Mouse (Mus musculus) myocyte (in vitro differentiated cells): ENCODE results near the gene Smpdl3b. TPM values are rescaled to one million over a fixed set of nuclear protein-coding genes. Genes with fewer than 3 reads are reported as not detected.
"Not testable (repeated sequence)": the region's sequence is repeated elsewhere in the genome, so short reads cannot be mapped to it uniquely, and the experiment has no call there.

ENCODE experiments used
- H3K27me3 ChIP-seq: one replicate; pipeline ENCODE4 v1.6.1; 2011; ENCODE audit not compliant: control insufficient read depth, insufficient read depth, insufficient read length
- H3K36me3 ChIP-seq: one replicate; pipeline ENCODE4 v1.6.1; 2011; ENCODE audit not compliant: control insufficient read depth, insufficient read depth
- H3K4me2 ChIP-seq: one replicate; pipeline ENCODE4 v1.6.1; 2011; ENCODE audit warnings: low read depth, control low read depth
- H3K4me3 ChIP-seq: one replicate; pipeline ENCODE4 v1.5.1; 2011; ENCODE audit warnings: mild to moderate bottlenecking, control low read depth, moderate library complexity
- H3K79me2 ChIP-seq: one replicate; pipeline ENCODE4 v1.6.1; 2011; ENCODE audit not compliant: control insufficient read depth, insufficient read depth
- H3ac ChIP-seq: one replicate; pipeline ENCODE4 v1.6.1; 2011; ENCODE audit not compliant: control insufficient read depth, insufficient read length
- CEBPB ChIP-seq: IDR thresholded peaks from 2 replicates; pipeline ENCODE4 v1.6.1; 2011; ENCODE audit warnings: mild to moderate bottlenecking, moderate library complexity; ENCODE audit not compliant: poor library complexity, insufficient read depth, severe bottlenecking
- E2F4 ChIP-seq: IDR thresholded peaks from one replicate; pipeline ENCODE4 v1.6.1; 2011; ENCODE audit warnings: mild to moderate bottlenecking, control low read depth, moderate library complexity; ENCODE audit not compliant: insufficient read depth
- MAX ChIP-seq: IDR thresholded peaks from one replicate; pipeline ENCODE4 v1.6.1; 2011; ENCODE audit warnings: low read depth, mild to moderate bottlenecking, control low read depth
- MYOD1 ChIP-seq, 3 experiments: IDR thresholded peaks; one replicate each; pipeline ENCODE4 v1.6.1; 2011; ENCODE audit warnings: control low read depth in 2 of 3, low read depth in 2 of 3, mild to moderate bottlenecking in 2 of 3, moderate library complexity in 1 of 3; ENCODE audit not compliant: insufficient read length in 2 of 3, control insufficient read depth in 1 of 3
- MYOG ChIP-seq, 3 experiments: IDR thresholded peaks; one replicate each; pipeline ENCODE4 v1.6.1; 2011; ENCODE audit warnings: control low read depth in 2 of 3, low read depth in 2 of 3, mild to moderate bottlenecking in 2 of 3; ENCODE audit not compliant: insufficient read length in 2 of 3, control insufficient read depth in 1 of 3, insufficient read depth in 1 of 3
- POLR2A ChIP-seq: IDR thresholded peaks from one replicate; pipeline ENCODE4 v1.6.1; 2011; ENCODE audit warnings: low read depth, mild to moderate bottlenecking, control low read depth, moderate library complexity; ENCODE audit not compliant: insufficient read length
- POLR2AphosphoS2 ChIP-seq: IDR thresholded peaks from one replicate; pipeline ENCODE4 v1.6.1; 2011; ENCODE audit warnings: low read depth, control low read depth; ENCODE audit not compliant: insufficient read length
- REST ChIP-seq: IDR thresholded peaks from one replicate; pipeline ENCODE4 v1.6.1; 2011; ENCODE audit warnings: mild to moderate bottlenecking, control low read depth, moderate library complexity; ENCODE audit not compliant: insufficient read depth, insufficient read length
- SRF ChIP-seq: IDR thresholded peaks from one replicate; pipeline ENCODE4 v1.6.1; 2011; ENCODE audit warnings: low read depth; ENCODE audit not compliant: control insufficient read depth, insufficient read length
- TCF12 ChIP-seq: IDR thresholded peaks from one replicate; pipeline ENCODE4 v1.6.1; 2011; ENCODE audit warnings: mild to moderate bottlenecking, control low read depth; ENCODE audit not compliant: poor library complexity, insufficient read depth, severe bottlenecking
- TCF3 ChIP-seq: IDR thresholded peaks from one replicate; pipeline ENCODE4 v1.6.1; 2011; ENCODE audit warnings: low read depth, control low read depth; ENCODE audit not compliant: insufficient read length
- USF1 ChIP-seq: IDR thresholded peaks from one replicate; pipeline ENCODE4 v1.6.1; 2011; ENCODE audit warnings: low read depth, mild to moderate bottlenecking, control low read depth, moderate library complexity
- polyA plus RNA-seq: library from polyadenylated mRNA; unstranded; fragments of >200 nt; fragmentation: generic; extraction: Trizol; gene quantifications from one replicate; pipeline ENCODE4 v1.2.1, GENCODE M21; 2012; ENCODE audit warnings: missing spikeins

Smpdl3b gene
- polyA plus RNA-seq, 1 experiment = 18.0 TPM

GRCm38 (mm10) chr4:132778562-132779201, 21.6 kb upstream of the Smpdl3b start:
- no peak overlapping the region for H3K4me3 ChIP-seq
- H3K36me3 ChIP-seq = peaks cover 23% of the 10 kb centered on the region
- no peaks in the 10 kb centered on the region for H3K79me2 ChIP-seq
- H3K27me3 ChIP-seq = no peaks in the 10 kb centered on the region
- no peak for TF ChIP-seq TCF3
- TF ChIP-seq USF1 = no peak
- no peak for TF ChIP-seq MAX
- H3K4me2 ChIP-seq = no peak overlapping the region
- no peak overlapping the region for H3ac ChIP-seq

- peaks cover 34% of the 10 kb centered on the region for H3K36me3 ChIP-seq
- no peaks in the 10 kb centered on the region for H3K27me3 ChIP-seq
- no peak overlapping the region for H3K4me3 ChIP-seq
- TF ChIP-seq POLR2AphosphoS2 = no peak
- TF ChIP-seq MAX = no peak
- no peak for TF ChIP-seq CEBPB
- no peak for TF ChIP-seq MYOD1 (IDR thresholded peaks at IDR 0.05; ENCODE audit: control insufficient read depth in 1 of 3, insufficient read length in 2 of 3, low read depth in 2 of 3)
- no peak for TF ChIP-seq TCF3
- no peak overlapping the region for H3K4me2 ChIP-seq
- no peak overlapping the region for H3ac ChIP-seq
- no peaks in the 10 kb centered on the region for H3K79me2 ChIP-seq
Measured at GRCm38 (mm10) chr4:132776764-132777163, 19.7 kb upstream of the Smpdl3b start.

- Histone ChIP-seq H3K4me3 (no peak overlapping the region), H3K79me2 (no peaks in the 10 kb centered on the region), H3K27me3 (no peaks in the 10 kb centered on the region), H3ac (no peak overlapping the region), H3K4me2 (no peak overlapping the region), H3K36me3 (peaks cover 34% of the 10 kb centered on the region)
- TF ChIP-seq CEBPB (no peak), MYOG (IDR thresholded peaks at IDR 0.05; ENCODE audit: control insufficient read depth in 1 of 3, insufficient read depth in 1 of 3, insufficient read length in 2 of 3, low read depth in 2 of 3) (no peak), MYOD1 (IDR thresholded peaks at IDR 0.05; ENCODE audit: control insufficient read depth in 1 of 3, insufficient read length in 2 of 3, low read depth in 2 of 3) (no peak), POLR2A (no peak), USF1 (no peak), E2F4 (no peak), REST (no peak), POLR2AphosphoS2 (no peak), TCF12 (no peak), TCF3 (no peak), MAX (no peak), SRF (no peak)
Measured at GRCm38 (mm10) chr4:132774905-132775304, 17.9 kb upstream of the Smpdl3b start.

GRCm38 (mm10) chr4:132771776-132772175, 14.7 kb upstream of the Smpdl3b start:
- Histone ChIP-seq H3ac (no peak overlapping the region), H3K4me2 (no peak overlapping the region), H3K27me3 (no peaks in the 10 kb centered on the region), H3K4me3 (no peak overlapping the region), H3K36me3 (peaks cover 25% of the 10 kb centered on the region), H3K79me2 (peaks cover 14% of the 10 kb centered on the region)
- TF ChIP-seq E2F4 (no peak), TCF3 (no peak), POLR2A (no peak), TCF12 (no peak), MAX (no peak), MYOD1 (IDR thresholded peaks at IDR 0.05; ENCODE audit: control insufficient read depth in 1 of 3, insufficient read length in 2 of 3, low read depth in 2 of 3) (no peak), MYOG (IDR thresholded peaks at IDR 0.05; ENCODE audit: control insufficient read depth in 1 of 3, insufficient read depth in 1 of 3, insufficient read length in 2 of 3, low read depth in 2 of 3) (no peak), POLR2AphosphoS2 (no peak)

- Histone ChIP-seq H3ac (peak within 1 kb of the TSS; percentile 15), H3K27me3 (no peaks in the 10 kb centered on the region), H3K4me2 (peak within 1 kb of the TSS; percentile 95), H3K79me2 (peaks cover 14% of the 10 kb centered on the region), H3K36me3 (peaks cover 10% of the 10 kb centered on the region), H3K4me3 (peak within 1 kb of the TSS; percentile 55)
- no peak for TF ChIP-seq CEBPB
- no peak for TF ChIP-seq MYOG (IDR thresholded peaks at IDR 0.05; ENCODE audit: control insufficient read depth in 1 of 3, insufficient read depth in 1 of 3, insufficient read length in 2 of 3, low read depth in 2 of 3)
- no peak for TF ChIP-seq USF1
- peak; percentile 92 for TF ChIP-seq E2F4
- TF ChIP-seq TCF3 = no peak
- TF ChIP-seq POLR2A = peak; percentile 42
- no peak for TF ChIP-seq REST
- no peak for TF ChIP-seq MAX
- TF ChIP-seq SRF = no peak
Measured at GRCm38 (mm10) chr4:132767914-132768876, 11.1 kb upstream of the Smpdl3b start, which contains the start of gene Rpa2. Gene Rpa2 (plus strand): TSS chr4:132768332.

- H3K79me2 ChIP-seq, H3ac ChIP-seq, H3K4me2 ChIP-seq, H3K27me3 ChIP-seq, H3K4me3 ChIP-seq, H3K36me3 ChIP-seq: not testable (repeated sequence)
Measured at GRCm38 (mm10) chr4:132763125-132763524, 6.1 kb upstream of the Smpdl3b start.
